Mouse (Mus musculus): ENCODE measurements around the gene Rprd1b. TPM values are rescaled to one million over a fixed set of nuclear protein-coding genes. Genes with fewer than 3 reads are reported as not detected.

The Rprd1b gene
- total RNA-seq, 2 experiments from 2014 or later: 30.2 to 31.9 TPM

GRCm38 (mm10) chr2:158119145-158119544 lies 90.8 kb downstream of the Rprd1b start:
- H3K27ac ChIP-seq: no peak overlapping the region
- intact Hi-C loops (cut with DNase I): no loop called here
- TF ChIP-seq CTCF (IDR thresholded peaks at IDR 0.05): no peak
- DNase-seq: no peak
- no peak overlapping the region for H3K4me3 ChIP-seq

DNA sequence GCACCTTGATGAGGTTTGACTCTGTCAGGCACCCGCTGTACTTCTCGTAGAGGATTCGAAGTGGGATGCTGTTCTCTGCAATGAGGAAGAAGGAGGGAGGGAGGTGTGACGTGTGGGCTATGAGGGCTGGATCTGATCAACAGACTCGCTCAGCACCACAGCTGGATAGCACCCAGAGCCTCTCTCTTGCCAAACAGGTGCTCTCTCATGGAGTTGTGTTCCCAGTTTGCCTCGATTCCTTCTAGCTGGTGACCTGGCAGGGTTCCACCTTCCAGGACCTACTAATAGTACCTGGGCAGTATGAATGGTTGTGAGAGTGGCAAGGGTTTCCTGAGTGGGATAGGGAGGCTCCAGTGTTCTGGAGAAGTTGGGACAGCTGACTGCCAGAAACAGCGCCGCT lies 91.9 kb downstream of the Rprd1b start:
- intact Hi-C loops (cut with DNase I): no loop called here
- DNase-seq: peak; percentile 54
- no peak for TF ChIP-seq CTCF (IDR thresholded peaks at IDR 0.05)
- Histone ChIP-seq H3K4me3 (no peak overlapping the region), H3K27ac (peak overlapping the region; percentile 80; the same call in 1 of the 2 replicates)

- Histone ChIP-seq H3K27ac (peak overlapping the region; percentile 80), H3K4me3 (no peak overlapping the region)
- intact Hi-C loops (cut with DNase I): no loop called here
- no peak for TF ChIP-seq CTCF (IDR thresholded peaks at IDR 0.05)
- DNase-seq: no peak
Observed at GRCm38 (mm10) chr2:158120868-158121267, 92.6 kb downstream of the Rprd1b start.

GRCm38 (mm10) chr2:158121645-158122326 lies 93.5 kb downstream of the Rprd1b start:
- peak overlapping the region; percentile 80 for H3K27ac ChIP-seq
- intact Hi-C loops (cut with DNase I): no loop called here
- TF ChIP-seq CTCF (IDR thresholded peaks at IDR 0.05): no peak
- H3K4me3 ChIP-seq: peak overlapping the region; percentile 17
- peak; percentile 93 for DNase-seq

DNA sequence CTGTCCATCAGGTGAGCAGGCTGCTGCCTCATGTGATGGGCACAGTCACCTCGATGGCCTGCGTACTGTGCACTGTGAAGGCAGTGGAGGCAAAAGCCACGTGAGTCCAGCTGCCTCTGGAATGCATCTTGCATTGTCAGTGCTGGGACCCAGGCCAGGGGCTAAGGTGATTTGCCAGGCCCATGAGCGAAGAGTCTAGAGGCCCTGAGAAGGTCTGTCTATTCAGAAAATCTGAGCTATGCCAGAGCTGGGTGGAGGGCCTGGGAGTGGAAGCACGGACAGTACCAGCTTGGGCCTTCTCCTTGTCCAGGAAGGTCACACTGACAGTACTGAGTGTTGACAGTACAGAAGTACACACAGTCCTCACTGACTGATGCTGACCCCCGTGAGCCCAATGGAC lies 94.5 kb downstream of the Rprd1b start:
- intact Hi-C loops (cut with DNase I): no loop called here
- no peak for TF ChIP-seq CTCF (IDR thresholded peaks at IDR 0.05)
- Histone ChIP-seq H3K4me3 (no peak overlapping the region), H3K27ac (peak overlapping the region; percentile 80)
- DNase-seq: no peak

- TF ChIP-seq CTCF (IDR thresholded peaks at IDR 0.05): no peak
- DNase-seq: peak; percentile 59
- H3K4me3 ChIP-seq: peak overlapping the region; percentile 29
- peak overlapping the region; percentile 88 for H3K27ac ChIP-seq
- intact Hi-C loops (cut with DNase I): no loop called here
Observed at GRCm38 (mm10) chr2:158127245-158127644, 98.9 kb downstream of the Rprd1b start.

GRCm38 (mm10) chr2:158127872-158128271 lies 99.6 kb downstream of the Rprd1b start:
- Histone ChIP-seq H3K27ac (peak overlapping the region; percentile 88), H3K4me3 (no peak overlapping the region)
- DNase-seq: peak; percentile 51
- intact Hi-C loops (cut with DNase I): no loop called here
- no peak for TF ChIP-seq CTCF (IDR thresholded peaks at IDR 0.05)

DNA sequence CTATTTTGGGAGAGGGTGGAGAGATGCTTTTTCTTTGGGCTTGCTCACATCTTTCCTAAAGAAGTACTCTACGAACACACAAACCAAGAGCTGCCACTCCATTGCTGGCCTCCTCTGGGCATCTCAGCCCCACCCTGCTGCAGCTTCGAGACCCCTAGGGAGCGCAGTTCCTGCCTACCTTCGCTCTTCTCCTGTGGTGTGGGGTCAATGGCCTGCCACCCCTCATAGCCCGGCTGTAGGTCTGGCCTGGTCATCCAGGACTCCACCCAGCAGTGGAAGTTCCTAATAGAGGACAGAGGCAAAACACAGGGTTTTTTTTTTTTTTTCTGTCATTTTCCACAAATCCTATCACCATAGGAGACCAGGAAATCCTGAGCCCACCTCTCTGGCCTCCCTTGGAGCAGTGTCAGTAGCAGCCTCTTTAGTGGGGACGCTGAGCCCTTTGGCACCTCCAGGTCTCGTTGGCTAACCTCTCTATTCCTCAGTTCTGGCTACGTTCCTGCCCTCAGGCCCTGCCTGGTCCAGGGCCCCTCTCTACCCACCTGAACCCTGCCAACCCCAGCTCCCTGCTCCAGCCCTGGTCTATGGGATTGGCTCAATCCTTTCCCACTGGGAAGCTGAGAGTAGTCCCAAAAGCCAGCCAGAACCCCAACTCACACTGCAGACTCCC lies 100.3 kb downstream of the Rprd1b start:
- intact Hi-C loops (cut with DNase I): no loop called here
- peak overlapping the region; percentile 88 for H3K27ac ChIP-seq
- no peak for TF ChIP-seq CTCF (IDR thresholded peaks at IDR 0.05)
- no peak overlapping the region for H3K4me3 ChIP-seq
- no peak for DNase-seq

- H3K4me3 ChIP-seq: no peak overlapping the region
- TF ChIP-seq CTCF (IDR thresholded peaks at IDR 0.05): no peak
- H3K27ac ChIP-seq: peak overlapping the region; percentile 88
Observed at GRCm38 (mm10) chr2:158129291-158130002, 101.2 kb downstream of the Rprd1b start.

DNA sequence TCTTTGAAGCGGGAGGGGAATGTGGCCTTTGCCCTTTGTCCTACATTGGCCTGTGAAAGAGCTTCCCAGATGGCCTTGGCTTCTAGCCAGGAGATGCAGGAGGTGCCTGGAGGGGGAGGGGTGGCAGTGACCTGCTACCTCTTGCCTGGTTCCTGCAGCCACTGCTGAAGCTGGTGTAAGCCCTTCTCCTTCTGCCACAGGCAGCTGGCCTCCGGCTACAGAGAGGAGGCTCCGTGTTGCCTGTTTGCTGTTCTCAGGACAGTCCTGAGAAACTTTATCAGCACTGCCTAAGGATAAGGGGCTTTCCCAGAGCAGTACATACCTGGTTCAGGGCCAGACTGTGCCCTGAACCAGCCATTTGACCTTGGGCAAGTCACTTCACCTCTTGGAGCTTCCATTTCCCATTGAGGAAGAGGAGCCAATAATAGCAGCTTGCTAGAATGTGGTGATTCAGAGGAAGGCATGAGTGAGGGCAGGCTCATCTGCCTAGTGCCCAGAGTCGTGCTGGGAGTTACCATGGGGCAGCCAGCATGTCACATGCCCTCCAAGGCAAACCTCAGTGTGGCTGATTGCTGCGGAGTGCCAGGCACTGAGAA lies 102.2 kb downstream of the Rprd1b start:
- Histone ChIP-seq H3K27ac (peak overlapping the region; percentile 82), H3K4me3 (no peak overlapping the region)
- peak; percentile 80 for DNase-seq
- intact Hi-C loops (cut with DNase I): no loop called here
- no peak for TF ChIP-seq CTCF (IDR thresholded peaks at IDR 0.05)

More at GRCm38 (mm10) chr2:158129291-158130002, 101.2 kb downstream of the Rprd1b start:
- no peak for DNase-seq
- intact Hi-C loops (cut with DNase I): no loop called here

DNA sequence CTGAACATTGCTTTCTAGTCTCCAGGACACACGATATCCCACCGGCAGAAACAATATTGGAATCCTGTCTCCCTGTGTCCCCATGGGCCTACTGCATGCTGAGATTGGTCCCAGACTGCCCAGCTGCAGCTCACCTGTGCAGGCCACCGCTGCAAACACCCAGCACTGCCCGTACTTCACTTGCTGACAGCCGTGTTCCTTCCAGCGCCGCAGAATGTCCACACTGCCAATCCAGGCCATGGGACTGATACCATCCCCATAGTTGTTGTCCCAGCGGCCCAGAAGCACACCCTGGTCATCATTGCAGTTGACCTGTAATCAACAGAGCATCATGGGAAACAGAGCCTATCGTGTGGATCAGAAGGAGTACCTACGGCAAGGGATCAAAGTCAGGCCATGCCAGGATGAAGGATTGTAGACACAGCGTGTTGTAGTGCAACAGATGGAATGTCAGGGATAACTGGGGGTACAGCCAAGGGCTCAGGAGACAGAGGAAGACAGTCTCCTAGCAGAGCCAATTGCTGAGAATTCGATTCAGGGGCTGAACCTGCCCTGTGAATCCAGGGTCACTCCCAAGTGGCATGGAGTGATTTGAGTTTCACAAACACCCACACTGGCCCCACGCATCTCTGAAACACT lies 103.0 kb downstream of the Rprd1b start:
- intact Hi-C loops (cut with DNase I): no loop called here
- no peak overlapping the region for H3K4me3 ChIP-seq
- no peak for TF ChIP-seq CTCF (IDR thresholded peaks at IDR 0.05)
- peak overlapping the region; percentile 82 for H3K27ac ChIP-seq
- no peak for DNase-seq

DNA sequence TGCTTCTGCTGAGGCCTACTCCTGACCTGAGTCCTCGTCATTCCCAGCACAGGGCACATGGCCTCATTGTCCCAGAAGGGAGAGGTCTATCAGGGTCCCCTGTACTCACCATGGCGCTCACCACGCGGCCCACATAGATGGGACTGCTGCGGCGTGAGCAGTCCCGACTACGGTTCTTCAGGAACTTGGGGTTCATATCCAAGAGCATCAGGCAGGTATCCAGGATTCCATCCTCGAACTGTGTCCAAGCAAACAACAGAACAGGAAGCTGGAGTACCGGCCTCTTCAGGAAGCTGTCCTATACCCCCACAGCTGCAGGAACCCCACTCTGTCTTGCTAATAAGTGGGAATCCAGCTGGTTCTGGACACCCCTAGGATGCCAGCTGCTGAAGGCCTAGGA lies 104.0 kb downstream of the Rprd1b start:
- Histone ChIP-seq H3K4me3 (no peak overlapping the region), H3K27ac (peak overlapping the region; percentile 82)
- intact Hi-C loops (cut with DNase I): no loop called here
- no peak for DNase-seq
- no peak for TF ChIP-seq CTCF (IDR thresholded peaks at IDR 0.05)

Measured in gastrocnemius, adult 2 months (tissue).